Mouse (Mus musculus): Measurements from ENCODE around the gene Blnk.

Gene Blnk

DNA sequence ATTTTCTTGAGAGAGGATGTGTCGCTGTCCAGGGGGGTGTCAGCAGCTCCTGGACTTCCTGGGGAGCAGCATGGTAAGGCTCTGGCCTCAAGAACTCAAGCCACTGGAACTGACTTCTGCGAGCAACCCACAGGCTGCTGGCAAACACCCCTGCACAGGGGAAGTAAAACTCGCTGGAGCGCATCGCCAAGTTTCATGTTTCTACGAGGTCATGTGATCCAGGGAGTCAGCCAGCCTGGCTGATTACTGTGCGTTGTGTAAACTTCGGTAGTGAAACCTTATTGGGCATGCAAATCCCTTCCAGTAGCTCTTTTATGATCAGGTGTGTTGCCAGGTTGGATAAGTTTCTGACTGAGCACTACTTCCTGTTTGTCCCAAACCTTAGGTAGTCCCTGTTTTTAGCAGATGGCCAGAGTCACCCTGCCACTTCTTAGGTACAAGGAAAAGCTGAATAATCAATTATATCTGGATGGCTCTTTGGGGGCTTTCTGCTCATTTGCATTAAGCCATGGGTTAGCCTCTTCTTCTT, at the start of gene Blnk:
Gene Blnk, minus strand, starts transcription at position 479 of the 529 bp plus-strand sequence.
- ATAC-seq (ENCODE audit: low TSS enrichment): peak; percentile 43

GRCm38 (mm10) chr19:41039110-41039509, 44.8 kb upstream of the Blnk start:
- no peak for ATAC-seq (ENCODE audit: low TSS enrichment)

GRCm38 (mm10) chr19:41035809-41036551, 41.6 kb upstream of the Blnk start:
- ATAC-seq (ENCODE audit: low TSS enrichment): peak; percentile 95

DNA sequence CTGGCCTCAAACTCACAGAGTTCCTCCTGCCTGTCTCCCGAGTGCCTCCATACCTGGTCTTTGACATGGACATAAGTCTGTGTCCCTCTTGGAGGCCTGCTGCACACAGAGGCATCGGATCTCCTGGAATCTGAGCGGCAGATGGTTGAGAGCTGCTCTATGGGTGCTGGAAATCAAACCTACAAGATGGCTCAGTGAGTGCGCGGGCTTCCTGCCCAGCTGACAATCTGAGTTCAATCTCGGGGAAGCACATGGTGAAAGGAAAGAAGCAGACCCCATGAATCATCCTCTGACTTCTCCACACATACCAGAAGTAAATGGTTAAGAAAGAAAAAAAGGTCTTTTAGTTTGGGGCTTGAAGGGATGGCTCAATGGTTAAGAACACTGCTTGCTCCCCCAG, 37.5 kb upstream of the Blnk start:
- no peak for ATAC-seq (ENCODE audit: low TSS enrichment)

- ATAC-seq (ENCODE audit: low TSS enrichment): no peak
Observed at GRCm38 (mm10) chr19:41031009-41031408, 36.7 kb upstream of the Blnk start.

GRCm38 (mm10) chr19:41030161-41030560, 35.8 kb upstream of the Blnk start:
- ATAC-seq (ENCODE audit: low TSS enrichment): no peak

DNA sequence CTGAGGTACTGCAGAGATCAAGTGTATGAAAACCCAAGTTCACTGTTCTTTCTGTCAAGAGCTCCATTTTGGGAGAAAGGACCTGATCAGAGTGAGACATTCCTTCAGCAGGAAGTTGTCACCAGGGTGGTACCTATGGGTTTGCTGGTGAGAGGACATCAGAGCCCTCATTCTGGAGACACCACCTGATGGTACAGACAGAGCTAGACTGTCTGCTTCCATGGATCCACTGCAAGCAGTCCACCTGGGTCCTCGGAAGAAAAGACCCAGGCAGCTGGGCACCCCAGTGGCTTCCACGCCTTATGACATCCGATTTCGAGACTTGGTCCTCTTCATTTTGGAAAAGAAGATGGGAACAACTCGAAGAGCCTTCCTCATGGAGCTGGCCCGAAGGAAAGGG, 34.9 kb upstream of the Blnk start, which contains the start of gene Dntt:
Gene Dntt, plus strand, starts transcription at position 57 of the 400 bp plus-strand sequence.
- no peak for ATAC-seq (ENCODE audit: low TSS enrichment)

DNA sequence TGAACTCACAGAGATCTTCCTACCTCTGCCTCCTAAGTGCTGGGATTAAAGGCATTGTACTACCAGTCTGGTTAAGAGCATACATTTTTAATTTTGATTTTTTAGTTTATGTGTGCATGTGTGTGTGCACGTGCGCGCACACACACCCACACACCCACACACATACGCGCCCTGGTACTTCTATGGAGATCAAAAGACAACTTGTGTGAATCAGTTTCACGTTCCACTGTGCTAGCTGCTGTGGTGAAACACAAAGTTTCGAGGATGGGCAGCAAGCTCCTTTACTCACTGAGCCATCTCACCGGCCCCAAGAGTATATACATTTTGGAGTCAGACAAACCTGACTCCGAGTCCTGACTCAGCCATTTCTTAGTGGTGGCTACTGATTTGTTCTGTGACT, 33.3 kb upstream of the Blnk start:
- no peak for ATAC-seq (ENCODE audit: low TSS enrichment)

DNA sequence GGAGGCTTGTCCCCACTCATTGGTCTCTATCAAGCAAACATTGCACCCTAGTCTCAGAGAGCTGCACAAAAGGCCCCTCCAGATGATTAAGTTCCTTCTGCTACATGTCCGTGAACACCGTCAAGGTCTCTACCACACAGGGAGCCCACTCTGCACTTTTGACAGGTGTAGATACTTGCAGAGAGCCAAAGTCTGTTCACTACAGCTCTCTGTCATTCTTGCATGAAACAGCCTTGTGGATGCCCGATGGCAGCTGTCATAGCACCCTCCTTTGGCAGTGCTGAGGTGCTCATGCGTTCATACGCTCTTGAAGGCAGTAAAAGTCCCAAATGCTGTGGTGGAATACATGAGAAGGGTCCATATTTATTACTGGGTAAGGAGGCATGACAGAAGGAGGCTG, 32.7 kb upstream of the Blnk start:
- no peak for ATAC-seq (ENCODE audit: low TSS enrichment)

- no peak for ATAC-seq (ENCODE audit: low TSS enrichment)
Observed at GRCm38 (mm10) chr19:41026551-41026950, 32.2 kb upstream of the Blnk start.

GRCm38 (mm10) chr19:41022244-41022643, 27.9 kb upstream of the Blnk start:
- 0 out of 2 replicates have a peak, but pooled peaks have one; percentile 62 for ATAC-seq (ENCODE audit: low TSS enrichment)

DNA sequence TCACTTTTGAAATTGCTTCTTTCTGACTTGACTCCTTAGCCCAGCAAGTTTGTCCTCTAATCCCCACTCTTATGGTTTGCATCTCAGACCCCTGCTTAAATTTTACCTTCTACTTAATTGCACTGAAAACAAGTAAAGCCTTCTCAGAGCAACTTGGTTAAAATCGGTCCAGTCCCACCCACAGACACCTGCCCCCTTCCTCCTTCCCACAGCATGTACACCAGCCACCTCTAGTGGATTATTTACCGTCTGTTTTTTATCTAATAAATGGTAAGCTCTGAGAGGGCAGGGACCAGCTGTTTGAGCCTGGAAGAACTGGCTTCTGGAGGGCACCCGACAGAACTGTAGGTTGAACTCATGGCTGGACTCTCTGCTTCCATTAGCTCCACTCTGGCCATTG, 26.2 kb upstream of the Blnk start:
- ATAC-seq (ENCODE audit: low TSS enrichment): no peak

GRCm38 (mm10) chr19:41019164-41019675, 24.9 kb upstream of the Blnk start:
- no peak for ATAC-seq (ENCODE audit: low TSS enrichment)

- peak; percentile 83 for ATAC-seq (ENCODE audit: low TSS enrichment)
Observed at GRCm38 (mm10) chr19:41015951-41016716, 21.8 kb upstream of the Blnk start.

DNA sequence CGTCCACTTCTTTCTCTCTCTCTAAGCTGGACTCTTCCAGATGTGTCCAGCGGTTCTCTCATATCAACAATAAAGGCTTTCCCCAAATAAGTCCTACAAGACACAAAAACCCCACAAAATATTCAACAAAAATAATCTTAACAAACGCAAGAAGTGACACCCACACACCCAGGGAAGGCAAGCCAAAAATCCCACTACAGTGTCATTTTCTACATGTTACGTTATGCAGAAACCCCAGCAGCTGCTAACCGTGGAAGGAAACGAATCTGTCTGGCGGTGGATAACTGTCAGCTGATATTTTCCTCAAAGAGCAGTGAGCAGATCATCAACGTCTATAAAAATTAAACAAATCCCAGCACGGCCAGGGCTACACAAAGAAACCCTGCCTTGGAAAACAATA, 19.7 kb upstream of the Blnk start:
- no peak for ATAC-seq (ENCODE audit: low TSS enrichment)

DNA sequence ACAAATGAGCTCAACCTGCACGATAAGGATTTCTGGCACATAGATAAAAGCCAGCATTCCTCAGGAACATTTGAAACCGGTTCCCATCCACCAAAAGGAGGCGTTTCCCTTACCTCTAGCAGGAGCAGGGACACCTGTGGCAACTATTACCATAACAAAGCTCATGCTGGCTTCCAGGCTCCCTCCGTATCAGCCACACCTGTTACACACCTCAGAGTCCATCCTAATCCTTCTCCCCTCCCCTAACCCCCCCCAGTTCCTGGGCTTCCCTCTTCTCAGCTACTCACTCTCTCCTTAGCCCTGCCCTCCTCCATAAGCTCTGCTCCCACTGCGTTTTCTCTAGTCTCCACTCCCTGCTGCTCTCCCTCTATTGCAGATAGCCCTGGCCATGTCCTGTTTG, 19.3 kb upstream of the Blnk start:
- ATAC-seq (ENCODE audit: low TSS enrichment): peak; percentile 38

GRCm38 (mm10) chr19:41011676-41012075, 17.3 kb upstream of the Blnk start:
- ATAC-seq (ENCODE audit: low TSS enrichment): no peak

- no peak for ATAC-seq (ENCODE audit: low TSS enrichment)
Observed at GRCm38 (mm10) chr19:41008674-41009395, 14.5 kb upstream of the Blnk start.

GRCm38 (mm10) chr19:41007733-41008132, 13.4 kb upstream of the Blnk start:
- no peak for ATAC-seq (ENCODE audit: low TSS enrichment)

DNA sequence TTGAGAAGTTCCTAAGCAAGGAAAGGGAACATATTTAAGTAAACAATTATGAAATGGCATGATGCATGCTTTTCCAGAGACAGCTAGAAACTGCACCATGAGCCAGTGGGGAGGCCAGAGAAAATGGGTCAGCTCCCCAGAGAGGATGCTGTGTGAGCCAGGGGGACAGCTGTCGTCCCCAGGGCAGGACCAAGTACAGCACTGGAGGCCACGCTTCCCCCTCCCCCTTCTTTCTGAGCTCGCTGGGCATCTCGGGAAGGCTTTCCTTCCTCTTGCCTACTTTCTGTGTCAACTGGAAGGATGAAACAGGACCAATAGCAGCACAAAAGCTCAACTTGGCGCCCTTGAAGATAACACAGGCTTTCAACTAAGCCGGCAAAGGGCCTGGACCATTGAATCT, 13.0 kb upstream of the Blnk start:
- no peak for ATAC-seq (ENCODE audit: low TSS enrichment)

- ATAC-seq (ENCODE audit: low TSS enrichment): no peak
Observed at GRCm38 (mm10) chr19:41006621-41007020, 12.3 kb upstream of the Blnk start.

Data from frontal cortex, adult (tissue).